10 mouse cellular contexts compared by ENCODE assay signal in the genomic region with DNA sequence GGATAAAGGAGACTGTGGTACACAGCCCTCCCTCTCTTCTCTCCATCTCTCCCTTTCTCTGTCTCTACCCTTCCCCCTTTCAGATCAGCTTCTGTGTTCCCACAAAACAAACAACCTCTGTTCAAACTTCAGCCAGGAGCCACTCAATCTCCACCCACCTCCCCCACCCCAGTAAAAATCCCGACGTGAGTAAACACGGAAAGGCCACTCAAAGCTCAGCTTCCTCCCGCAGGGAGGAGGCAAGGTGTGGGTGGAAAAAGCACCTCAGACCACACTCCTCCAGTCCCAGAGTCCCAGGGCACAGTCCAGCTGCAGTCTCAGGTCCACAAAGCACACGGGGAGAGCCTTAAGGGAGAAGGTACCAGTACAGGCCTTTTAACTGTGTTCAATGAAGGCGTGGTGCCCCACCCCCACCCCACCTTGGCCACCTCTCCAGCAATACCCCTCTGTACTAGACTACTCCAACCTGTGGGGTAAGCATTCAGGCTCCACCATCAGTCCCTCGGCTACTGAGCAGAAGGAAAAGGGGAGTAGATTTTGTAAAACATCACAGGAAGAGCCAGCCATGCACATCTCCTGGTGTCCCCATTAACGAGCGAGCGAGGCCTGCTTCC. TPM values are rescaled to one million over a fixed set of nuclear protein-coding genes. Genes with fewer than 3 reads are reported as not detected.
DNase-seq lines count a peak whose midpoint lies in the region; ATAC-seq and TF ChIP-seq lines count a peak whose summit lies in the region.
"Had no signal": no experiment of that assay in that cellular context is flagged by ENCODE, and none has a peak within 500 bp of the region (broad histone marks: within the 10 kb centered on the region; RNA-seq: fewer than 3 reads in every experiment).

No protein-coding gene starts in this region.

- TF ChIP-seq CTCF in gastrocnemius, adult 2 months (IDR thresholded peaks at IDR 0.05), result no peak

- no peaks in the 10 kb centered on the region for H3K36me3 ChIP-seq in intestine, embryonic 14.5 days (ENCODE audit: control insufficient read depth, insufficient read depth, low read length)
- H3K36me3 ChIP-seq in limb, embryonic 13.5 days, result no peaks in the 10 kb centered on the region

- H3K27ac ChIP-seq in gastrocnemius, adult 2 months, result peak overlapping the region; percentile 72
- peak overlapping the region; percentile 24; the same call in 1 of the 2 replicates for H3K27ac ChIP-seq in intestine, embryonic 14.5 days (ENCODE audit: low read depth)
- H3K27ac ChIP-seq in limb, embryonic 13.5 days, result peak overlapping the region; percentile 61

- H3K4me3 ChIP-seq in gastrocnemius, adult 2 months, result no peak overlapping the region; the same call in 1 of the 2 replicates
- no peak overlapping the region for H3K4me3 ChIP-seq in intestine, embryonic 14.5 days (ENCODE audit: low read depth, low read length)
- H3K4me3 ChIP-seq in limb, embryonic 13.5 days, result no peak overlapping the region

- DNase-seq in gastrocnemius, adult 2 months, result no peak
- DNase-seq in gastrocnemius, postnatal 36 days, result no peak
- DNase-seq in intestine, embryonic 14.5 days (ENCODE audit: low spot score), result no peak
- peak; percentile 54 for DNase-seq in lung, postnatal 25 days (ENCODE audit: low spot score)
- no peak for DNase-seq in left cerebral cortex, postnatal 36 days (ENCODE audit: low spot score in 2 of 2)
- DNase-seq in thymus, postnatal 25 days, result no peak
- DNase-seq in gastrocnemius, adult 8-10 months (ENCODE audit: low spot score in 2 of 2), result no peak
- DNase-seq: B cell, adult 2 months; heart, postnatal 4 days had no signal

- peaks cover 58% of the 10 kb centered on the region for H3K4me1 ChIP-seq in intestine, embryonic 14.5 days (replicated peaks; ENCODE audit: control insufficient read depth, insufficient read depth, low read length)
- H3K4me1 ChIP-seq in limb, embryonic 13.5 days, result peaks cover 98% of the 10 kb centered on the region

- intact Hi-C loops in gastrocnemius, adult 2 months (cut with DNase I), result loop anchor here (2.0 kb wide), 1 partner anchor 52 kb away; no protein-coding TSS in a partner anchor
- intact Hi-C loops in gastrocnemius, postnatal 36 days (cut with DNase I), result no loop called here
- intact Hi-C loops in left cerebral cortex, postnatal 36 days (cut with DNase I), result loop anchor here (5.0 kb wide), 1 partner anchor 54 kb away; the partner anchor contains the start of gene Ldlrad3

- H3K9ac ChIP-seq in intestine, embryonic 14.5 days (ENCODE audit: low read length), result no peak overlapping the region
- peak overlapping the region; percentile 39; the same call in 1 of the 2 replicates for H3K9ac ChIP-seq in limb, embryonic 13.5 days

- H3K4me2 ChIP-seq in intestine, embryonic 14.5 days (ENCODE audit: low read length), result 0 out of 2 replicates have a peak overlapping the region, but pooled peaks have one; percentile 0
- H3K4me2 ChIP-seq in limb, embryonic 13.5 days (replicated peaks), result peak overlapping the region; percentile 16; the same call in 1 of the 2 replicates

- 34% methylated on average over 10 of the region's 10 CpGs for WGBS in intestine, embryonic 14.5 days
- WGBS in limb, embryonic 13.5 days, result 30% methylated on average over 10 of the region's 10 CpGs

- H3K9me3 ChIP-seq in intestine, embryonic 14.5 days (ENCODE audit: control insufficient read depth, low read length), result no peaks in the 10 kb centered on the region
- no peaks in the 10 kb centered on the region for H3K9me3 ChIP-seq in limb, embryonic 13.5 days

- H3K27me3 ChIP-seq in intestine, embryonic 14.5 days (replicated peaks; ENCODE audit: control insufficient read depth, insufficient read depth, low read length), result no peaks in the 10 kb centered on the region
- no peaks in the 10 kb centered on the region for H3K27me3 ChIP-seq in limb, embryonic 13.5 days

- peak; percentile 53 for ATAC-seq in intestine, embryonic 14.5 days (replicated peaks; ENCODE audit: low FRiP score, low TSS enrichment, low read depth)
- peak; percentile 18; the same call in 1 of the 2 replicates for ATAC-seq in limb, embryonic 13.5 days (ENCODE audit: low FRiP score, low read depth)

RNA-seq across cellular contexts. Expression of gene Ldlrad3, which starts 53.1 kb away (rescaled TPM):
- 1 to 10 TPM; 4.5 to 5.9 TPM for total RNA-seq in gastrocnemius, adult 2 months (2021)
- 1 to 10 TPM; 4.1 to 5.4 TPM for total RNA-seq in gastrocnemius, postnatal 36 days (2021)
- polyA plus RNA-seq in intestine, embryonic 14.5 days (2014; fragmentation: Nextera tagmentation; extraction: Ambion mirVana), result 31.0 and 33.7 TPM in 2 replicates
- polyA plus RNA-seq in limb, embryonic 13.5 days (2015; fragmentation: Nextera tagmentation; extraction: Ambion mirVana), result 63.6 and 71.9 TPM in 2 replicates
- total RNA-seq in left cerebral cortex, postnatal 36 days (2021), result 1 to 10 TPM; 8.9 to 9.9 TPM
- 1 to 10 TPM; 3.4 to 4.9 (median 3.8) TPM for total RNA-seq in gastrocnemius, adult 8-10 months (2022)
